Mouse (Mus musculus) heart, adult 2 months (tissue): ENCODE data around the gene Csnk1d. TPM values are rescaled to one million over a fixed set of nuclear protein-coding genes. Genes with fewer than 3 reads are reported as not detected.
A peak's percentile ranks its signal among the peaks of the same experiment; 100 is the strongest.

Source experiments
- DNase-seq, 2 experiments: peaks; one replicate each; pipeline ENCODE4 v3.0.0; 2021
- H3K27ac ChIP-seq: fragments of 200-600 bp; 2 replicates; pipeline ENCODE4 v1.8.1; 2022
- H3K27me3 ChIP-seq: fragments of 200-500 bp; 2 replicates; pipeline ENCODE4 v1.6.1; 2012; ENCODE audit warnings: mild to moderate bottlenecking, low read length, inconsistent platforms, mixed read lengths; ENCODE audit not compliant: control insufficient read depth, insufficient read depth
- H3K36me3 ChIP-seq: fragments of 200-500 bp; 2 replicates; pipeline ENCODE4 v1.6.1; 2012; ENCODE audit warnings: low read length, inconsistent platforms; ENCODE audit not compliant: control insufficient read depth, insufficient read depth
- H3K4me1 ChIP-seq: fragments of 200-500 bp; 2 replicates; pipeline ENCODE4 v1.6.1; 2011; ENCODE audit warnings: low read length; ENCODE audit not compliant: control insufficient read depth, insufficient read depth
- H3K4me3 ChIP-seq: fragments of 200-600 bp; 2 replicates; pipeline ENCODE4 v1.8.1; 2022
- H3K79me2 ChIP-seq: fragments of 200-500 bp; replicated peaks from 2 replicates; pipeline ENCODE4 v1.6.1; 2012; ENCODE audit warnings: mild to moderate bottlenecking, inconsistent platforms, low read length, moderate library complexity, mixed read lengths; ENCODE audit not compliant: control insufficient read depth, insufficient read depth
- H3K9ac ChIP-seq: fragments of 200-500 bp; 2 replicates; pipeline ENCODE4 v1.6.1; 2012; ENCODE audit warnings: low read depth, mild to moderate bottlenecking, control low read depth, inconsistent platforms, low read length, mixed read lengths
- CTCF ChIP-seq: fragments of 200-600 bp; IDR thresholded peaks from 2 replicates; pipeline ENCODE4 v1.8.1; 2022; ENCODE audit warnings: antibody characterized with exemption, mild to moderate bottlenecking, moderate library complexity
- EP300 ChIP-seq: fragments of 200-500 bp; IDR thresholded peaks from 2 replicates; pipeline ENCODE4 v1.6.1; 2011; ENCODE audit warnings: low read depth, low read length, control low read depth; ENCODE audit not compliant: insufficient read depth
- POLR2A ChIP-seq: fragments of 200-500 bp; IDR thresholded peaks from 2 replicates; pipeline ENCODE4 v1.6.1; 2011; ENCODE audit warnings: mild to moderate bottlenecking, low read depth, low read length, control low read depth; ENCODE audit not compliant: insufficient read depth
- WGBS: fragments of 180-500 bp; shearing (Covaris S2); methylation state at CpG from one replicate; pipeline ENCODE4 v1.1.7; 2018; 5-methylcytosine and 5-hydroxymethylcytosine counted together
- intact Hi-C: fragments of 180-260 bp; cut with DNase I; formaldehyde crosslinking; loops from one replicate; pipeline ENCODE4 v1.15.1; 2025
- polyA plus RNA-seq: library from polyadenylated mRNA; depleted of rRNA; stranded (reverse); fragments of >200 nt; gene quantifications from 2 replicates; pipeline ENCODE4 v1.2.3, GENCODE M21; 2012
- total RNA-seq, 2 experiments: library from RNA; stranded (reverse); gene quantifications; 2 replicates each; pipeline ENCODE4 v1.2.3; 2021

Gene Csnk1d
- total and polyA plus RNA-seq, 3 experiments: 33.9 to 55.9 (median 48.7) TPM

- H3K36me3 ChIP-seq: no peaks in the 10 kb centered on the region
- intact Hi-C loops: no loop called here
- H3K4me1 ChIP-seq: no peaks in the 10 kb centered on the region
- H3K4me3 ChIP-seq: no peak overlapping the region
- no peak overlapping the region for H3K9ac ChIP-seq
- DNase-seq: no peak
- no peaks in the 10 kb centered on the region for H3K27me3 ChIP-seq
- TF ChIP-seq EP300 (no peak), POLR2A (no peak), CTCF (no peak)
- no peaks in the 10 kb centered on the region for H3K79me2 ChIP-seq
- WGBS: 93% methylated on average over 5 of the region's 5 CpGs
- H3K27ac ChIP-seq: no peak overlapping the region
Measured at GRCm38 (mm10) chr11:121019501-121019900, 28.4 kb upstream of the Csnk1d start.

DNA sequence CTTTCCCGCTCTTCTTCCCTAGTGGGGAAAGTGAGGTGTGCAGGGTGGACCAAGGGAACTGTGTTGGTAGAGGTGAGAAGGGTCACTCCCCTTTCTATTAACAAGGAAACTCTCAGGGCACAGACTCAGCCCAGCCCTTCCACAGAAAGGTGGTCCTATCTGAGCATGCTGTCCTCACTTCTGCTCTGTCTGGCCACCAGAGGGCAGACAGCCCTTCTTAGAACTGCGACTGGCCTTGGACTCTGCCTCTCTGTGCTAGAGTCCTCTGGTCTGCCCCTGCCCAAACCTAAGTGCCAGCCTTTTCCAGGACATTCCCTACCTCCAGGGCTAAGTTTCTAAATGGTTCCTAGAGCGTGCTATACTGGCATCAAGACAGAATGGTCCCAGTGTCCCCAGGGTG is 26.6 kb upstream of the Csnk1d start:
- intact Hi-C loops: loop anchor here (2.0 kb wide), 1 partner anchor 185 kb away; no protein-coding TSS in a partner anchor
- no peak overlapping the region for H3K27ac ChIP-seq
- peak; percentile 61 to 63 for DNase-seq
- no peak overlapping the region for H3K4me3 ChIP-seq
- no peaks in the 10 kb centered on the region for H3K4me1 ChIP-seq
- WGBS: 42% methylated on average over 3 of the region's 3 CpGs
- H3K79me2 ChIP-seq: no peaks in the 10 kb centered on the region
- H3K36me3 ChIP-seq: no peaks in the 10 kb centered on the region
- no peak overlapping the region for H3K9ac ChIP-seq
- H3K27me3 ChIP-seq: no peaks in the 10 kb centered on the region
- TF ChIP-seq CTCF: peak; percentile 83
- no peak for TF ChIP-seq POLR2A

DNA sequence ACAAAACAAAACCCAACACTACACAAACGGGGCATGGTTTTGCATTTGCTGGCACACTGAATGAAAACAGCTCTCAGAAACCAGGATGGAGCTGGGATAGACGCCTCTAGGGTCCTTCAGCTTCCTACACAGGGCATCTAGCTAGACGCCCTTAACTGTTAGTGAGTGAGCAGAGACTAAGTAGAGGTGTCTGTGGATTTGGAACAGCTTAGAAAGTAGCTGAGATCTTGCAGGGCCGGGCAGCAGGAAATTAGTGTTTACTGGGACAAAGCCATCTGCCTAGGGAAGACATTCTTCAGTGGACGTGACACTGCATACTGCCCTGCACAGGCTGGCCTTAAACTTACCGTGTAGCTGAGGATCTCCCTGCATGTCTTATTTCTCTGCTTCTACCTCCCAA is 24.3 kb upstream of the Csnk1d start:
- Histone ChIP-seq H3K9ac (no peak overlapping the region), H3K4me1 (no peaks in the 10 kb centered on the region), H3K4me3 (no peak overlapping the region), H3K79me2 (no peaks in the 10 kb centered on the region), H3K27me3 (no peaks in the 10 kb centered on the region), H3K36me3 (no peaks in the 10 kb centered on the region), H3K27ac (no peak overlapping the region; the same call in 1 of the 2 replicates)
- intact Hi-C loops: no loop called here
- DNase-seq: no peak
- WGBS: 32% methylated on average over 6 of the region's 6 CpGs
- no peak for TF ChIP-seq POLR2A
- TF ChIP-seq EP300: no peak
- TF ChIP-seq CTCF: no peak

DNA sequence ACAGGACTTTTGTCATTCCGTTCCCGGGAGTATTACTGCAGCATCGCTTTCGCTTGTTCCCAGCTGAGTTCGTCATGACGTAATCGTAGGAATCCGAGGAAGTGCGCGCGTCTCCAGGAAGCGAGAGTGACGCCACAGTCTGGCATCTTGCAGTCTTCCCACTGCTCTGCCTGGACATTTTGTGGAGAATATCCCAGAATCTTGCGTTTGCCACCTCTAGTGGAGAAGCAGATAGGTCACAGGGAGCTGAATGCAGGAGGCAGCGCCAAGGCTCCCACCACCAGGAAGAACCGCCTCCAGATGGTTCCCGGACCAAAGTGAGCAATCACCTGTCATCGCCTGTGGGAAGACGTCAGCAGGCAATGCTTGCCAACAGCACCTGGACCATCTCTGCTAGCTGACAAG is 23.8 kb upstream of the Csnk1d start:
- no peaks in the 10 kb centered on the region for H3K36me3 ChIP-seq
- H3K27me3 ChIP-seq: no peaks in the 10 kb centered on the region
- intact Hi-C loops: no loop called here
- H3K79me2 ChIP-seq: no peaks in the 10 kb centered on the region
- peak overlapping the region; percentile 48 for H3K4me3 ChIP-seq
- WGBS: 20% methylated on average over 19 of the region's 19 CpGs
- peak overlapping the region; percentile 12; the same call in 1 of the 2 replicates for H3K9ac ChIP-seq
- DNase-seq: peak; percentile 64 to 70
- H3K4me1 ChIP-seq: no peaks in the 10 kb centered on the region
- H3K27ac ChIP-seq: peak overlapping the region; percentile 15; the same call in 1 of the 2 replicates
- TF ChIP-seq CTCF (peak; percentile 20), EP300 (no peak)

GRCm38 (mm10) chr11:121013656-121014055 is 22.5 kb upstream of the Csnk1d start:
- no peak for DNase-seq
- WGBS: 86% methylated on average over 7 of the region's 7 CpGs
- no peaks in the 10 kb centered on the region for H3K36me3 ChIP-seq
- no peaks in the 10 kb centered on the region for H3K4me1 ChIP-seq
- no peak overlapping the region for H3K4me3 ChIP-seq
- no peaks in the 10 kb centered on the region for H3K27me3 ChIP-seq
- H3K79me2 ChIP-seq: no peaks in the 10 kb centered on the region
- no peak overlapping the region for H3K9ac ChIP-seq
- no peak for TF ChIP-seq POLR2A
- no peak for TF ChIP-seq CTCF
- no peak for TF ChIP-seq EP300
- intact Hi-C loops: no loop called here
- no peak overlapping the region for H3K27ac ChIP-seq

GRCm38 (mm10) chr11:121010044-121010755 is 19.1 kb upstream of the Csnk1d start:
- 96% methylated on average over 3 of the region's 3 CpGs for WGBS
- no peak for TF ChIP-seq POLR2A
- TF ChIP-seq EP300: no peak
- no peak for TF ChIP-seq CTCF
- Histone ChIP-seq H3K79me2 (no peaks in the 10 kb centered on the region), H3K4me1 (no peaks in the 10 kb centered on the region), H3K27ac (no peak overlapping the region), H3K4me3 (no peak overlapping the region), H3K27me3 (no peaks in the 10 kb centered on the region), H3K9ac (no peak overlapping the region), H3K36me3 (no peaks in the 10 kb centered on the region)
- DNase-seq: no peak
- intact Hi-C loops: no loop called here
